Mouse (Mus musculus): ENCODE results near the gene Synm. TPM values are rescaled to one million over a fixed set of nuclear protein-coding genes. Genes with fewer than 3 reads are reported as not detected.

Synm gene
- total RNA-seq, 1 experiment = 2.1 TPM

DNA sequence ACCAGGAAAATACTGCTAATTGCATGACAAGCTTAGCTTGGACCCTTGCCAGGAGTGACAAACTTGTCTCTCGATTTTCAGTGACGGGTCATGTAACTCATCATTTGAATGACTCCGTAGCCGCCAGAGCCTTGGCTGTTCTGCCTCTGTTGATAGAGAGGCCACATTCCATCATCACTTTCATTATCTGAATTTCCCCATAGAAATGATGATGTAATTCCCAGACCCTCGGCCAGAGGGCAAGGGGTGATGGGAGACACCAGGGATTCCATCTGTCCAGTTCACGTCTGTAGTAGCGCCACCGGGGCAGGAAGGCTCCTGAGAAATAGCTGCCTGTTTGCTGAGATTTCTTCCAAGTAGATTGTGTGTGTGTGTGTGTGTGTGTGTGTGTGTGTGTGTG is 40.7 kb downstream of the Synm start:
- no peak overlapping the region for H3K27ac ChIP-seq (ENCODE audit: insufficient read depth, low read depth, low read length, poor library complexity, severe bottlenecking)
- TF ChIP-seq CHD2 (IDR thresholded peaks at IDR 0.05; ENCODE audit: low read depth, low read length) (no peak), MAFK (IDR thresholded peaks at IDR 0.05; ENCODE audit: insufficient read depth, low read depth, low read length) (no peak), HCFC1 (IDR thresholded peaks at IDR 0.05; ENCODE audit: borderline replicate concordance, insufficient read depth, low read length) (no peak), ZC3H11A (IDR thresholded peaks at IDR 0.05; ENCODE audit: borderline replicate concordance, low read depth, low read length) (no peak), ZNF384 (IDR thresholded peaks at IDR 0.05; ENCODE audit: low read depth, low read length) (no peak)
- in situ Hi-C loops (cut with MboI; ENCODE audit: low sequenced_read_pairs in 2 of 2, unreplicated experiment in 2 of 2) = no loop called here
- no peak overlapping the region for H3K4me3 ChIP-seq (ENCODE audit: insufficient read depth in 1 of 2, low read depth in 1 of 2, low read length in 2 of 2, poor library complexity in 1 of 2, severe bottlenecking in 1 of 2)
- H3K4me1 ChIP-seq (ENCODE audit: control insufficient read depth in 2 of 2, insufficient read depth in 2 of 2, low read length in 2 of 2, poor library complexity in 1 of 2) = no peaks in the 10 kb centered on the region
- H3K36me3 ChIP-seq (ENCODE audit: control insufficient read depth, insufficient read depth, low read length, poor library complexity, severe bottlenecking) = no peaks in the 10 kb centered on the region
- no peak overlapping the region for H3K9ac ChIP-seq (ENCODE audit: insufficient read depth, low read depth, low read length, poor library complexity, severe bottlenecking)
- DNase-seq (ENCODE audit: low read depth, low spot score) = no peak
- no peaks in the 10 kb centered on the region for H3K9me3 ChIP-seq (ENCODE audit: control insufficient read depth, insufficient read depth, low read depth, low read length)

DNA sequence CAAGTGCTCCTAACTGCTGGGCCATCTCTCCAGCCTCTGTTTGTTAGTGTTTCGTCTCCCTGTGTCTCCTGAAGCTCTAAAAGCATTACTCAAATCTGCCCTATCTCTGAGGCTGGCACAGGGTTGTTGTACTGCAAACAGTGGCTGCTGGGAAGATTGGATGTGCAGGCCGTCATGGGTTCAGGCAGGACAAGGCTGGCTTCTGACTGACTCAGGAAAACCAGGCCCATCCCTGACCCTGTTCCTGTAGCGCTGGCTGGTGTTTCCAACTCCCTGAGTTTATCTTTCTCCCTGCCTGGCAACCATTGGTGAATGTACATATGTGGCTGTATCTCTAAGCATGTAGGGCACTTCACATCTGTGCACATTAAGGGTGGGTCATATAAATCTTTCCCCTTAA is 42.0 kb downstream of the Synm start:
- H3K36me3 ChIP-seq (ENCODE audit: control insufficient read depth, insufficient read depth, low read length, poor library complexity, severe bottlenecking) = no peaks in the 10 kb centered on the region
- DNase-seq (ENCODE audit: low read depth, low spot score) = no peak
- no peak overlapping the region for H3K4me3 ChIP-seq (ENCODE audit: insufficient read depth in 1 of 2, low read depth in 1 of 2, low read length in 2 of 2, poor library complexity in 1 of 2, severe bottlenecking in 1 of 2)
- in situ Hi-C loops (cut with MboI; ENCODE audit: low sequenced_read_pairs in 2 of 2, unreplicated experiment in 2 of 2) = no loop called here
- H3K27ac ChIP-seq (ENCODE audit: insufficient read depth, low read depth, low read length, poor library complexity, severe bottlenecking) = no peak overlapping the region
- TF ChIP-seq ZC3H11A (IDR thresholded peaks at IDR 0.05; ENCODE audit: borderline replicate concordance, low read depth, low read length) (no peak), ZNF384 (IDR thresholded peaks at IDR 0.05; ENCODE audit: low read depth, low read length) (no peak), CHD2 (IDR thresholded peaks at IDR 0.05; ENCODE audit: low read depth, low read length) (no peak), HCFC1 (IDR thresholded peaks at IDR 0.05; ENCODE audit: borderline replicate concordance, insufficient read depth, low read length) (no peak), MAFK (IDR thresholded peaks at IDR 0.05; ENCODE audit: insufficient read depth, low read depth, low read length) (no peak)
- H3K9me3 ChIP-seq (ENCODE audit: control insufficient read depth, insufficient read depth, low read depth, low read length) = no peaks in the 10 kb centered on the region
- H3K9ac ChIP-seq (ENCODE audit: insufficient read depth, low read depth, low read length, poor library complexity, severe bottlenecking) = no peak overlapping the region
- no peaks in the 10 kb centered on the region for H3K4me1 ChIP-seq (ENCODE audit: control insufficient read depth in 2 of 2, insufficient read depth in 2 of 2, low read length in 2 of 2, poor library complexity in 1 of 2)

DNA sequence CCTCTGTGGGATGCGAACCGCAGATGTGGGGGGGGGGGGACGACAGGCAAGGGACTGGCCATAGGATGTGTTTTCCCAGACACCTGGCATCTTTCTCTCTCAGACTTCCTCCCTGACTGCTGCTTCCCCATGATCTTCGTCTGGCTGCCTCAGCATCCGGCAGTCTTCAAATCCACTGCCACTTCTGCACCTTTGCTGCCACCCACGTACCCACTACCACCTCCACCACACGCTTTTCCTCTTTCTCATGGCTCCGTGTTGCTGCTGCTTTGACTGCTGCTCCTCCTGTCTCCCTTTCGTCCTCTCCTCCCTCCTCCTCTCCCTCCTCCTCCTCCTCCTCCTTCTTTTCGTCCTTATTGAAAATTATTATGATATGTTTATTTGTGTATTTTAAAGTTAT is 42.6 kb downstream of the Synm start:
- Histone ChIP-seq H3K9me3 (ENCODE audit: control insufficient read depth, insufficient read depth, low read depth, low read length) (no peaks in the 10 kb centered on the region), H3K4me3 (ENCODE audit: insufficient read depth in 1 of 2, low read depth in 1 of 2, low read length in 2 of 2, poor library complexity in 1 of 2, severe bottlenecking in 1 of 2) (no peak overlapping the region), H3K27ac (ENCODE audit: insufficient read depth, low read depth, low read length, poor library complexity, severe bottlenecking) (no peak overlapping the region), H3K36me3 (ENCODE audit: control insufficient read depth, insufficient read depth, low read length, poor library complexity, severe bottlenecking) (no peaks in the 10 kb centered on the region), H3K9ac (ENCODE audit: insufficient read depth, low read depth, low read length, poor library complexity, severe bottlenecking) (no peak overlapping the region), H3K4me1 (ENCODE audit: control insufficient read depth in 2 of 2, insufficient read depth in 2 of 2, low read length in 2 of 2, poor library complexity in 1 of 2) (no peaks in the 10 kb centered on the region)
- in situ Hi-C loops (cut with MboI; ENCODE audit: low sequenced_read_pairs in 2 of 2, unreplicated experiment in 2 of 2) = no loop called here
- no peak for DNase-seq (ENCODE audit: low read depth, low spot score)
- no peak for TF ChIP-seq ZNF384 (IDR thresholded peaks at IDR 0.05; ENCODE audit: low read depth, low read length)
- TF ChIP-seq HCFC1 (IDR thresholded peaks at IDR 0.05; ENCODE audit: borderline replicate concordance, insufficient read depth, low read length) = no peak
- TF ChIP-seq CHD2 (IDR thresholded peaks at IDR 0.05; ENCODE audit: low read depth, low read length) = no peak
- no peak for TF ChIP-seq ZC3H11A (IDR thresholded peaks at IDR 0.05; ENCODE audit: borderline replicate concordance, low read depth, low read length)
- TF ChIP-seq MAFK (IDR thresholded peaks at IDR 0.05; ENCODE audit: insufficient read depth, low read depth, low read length) = no peak

DNA sequence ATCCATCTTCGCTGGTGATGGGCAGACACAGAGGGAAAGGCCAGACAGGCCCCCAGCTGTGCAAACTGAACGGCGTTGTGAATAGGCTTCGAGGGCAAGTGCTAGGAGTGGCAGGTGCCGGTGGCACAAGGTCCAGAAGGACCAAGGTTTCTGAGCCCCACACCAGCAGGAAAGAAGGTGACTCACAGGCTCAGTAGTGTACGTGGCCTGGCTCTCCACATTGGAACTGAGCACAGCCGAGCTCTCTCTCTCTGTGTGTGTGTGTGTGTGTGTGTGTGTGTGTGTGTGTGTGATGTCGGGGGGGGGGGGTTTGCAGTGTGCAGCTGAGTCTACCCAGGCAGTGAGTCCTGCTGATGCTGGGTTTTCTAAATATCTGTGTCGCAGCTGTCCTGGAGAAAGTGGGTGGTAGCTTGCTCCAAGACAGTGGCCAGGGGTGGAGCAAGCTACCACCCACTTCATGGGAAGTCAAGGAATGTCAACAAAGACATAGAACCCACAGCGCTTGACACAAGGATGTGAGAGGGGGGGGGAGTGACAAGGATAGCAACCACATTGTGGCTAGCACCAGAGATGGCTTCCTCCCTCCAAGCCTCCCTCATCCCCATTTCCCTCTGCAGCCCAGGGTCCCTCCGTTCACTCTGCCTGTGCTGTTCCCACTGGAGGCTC is 43.2 kb downstream of the Synm start:
- H3K4me1 ChIP-seq (ENCODE audit: control insufficient read depth in 2 of 2, insufficient read depth in 2 of 2, low read length in 2 of 2, poor library complexity in 1 of 2) = no peaks in the 10 kb centered on the region
- in situ Hi-C loops (cut with MboI; ENCODE audit: low sequenced_read_pairs in 2 of 2, unreplicated experiment in 2 of 2) = no loop called here
- H3K9me3 ChIP-seq (ENCODE audit: control insufficient read depth, insufficient read depth, low read depth, low read length) = no peaks in the 10 kb centered on the region
- no peak overlapping the region for H3K9ac ChIP-seq (ENCODE audit: insufficient read depth, low read depth, low read length, poor library complexity, severe bottlenecking)
- H3K27ac ChIP-seq (ENCODE audit: insufficient read depth, low read depth, low read length, poor library complexity, severe bottlenecking) = no peak overlapping the region
- no peak for DNase-seq (ENCODE audit: low read depth, low spot score)
- H3K4me3 ChIP-seq (ENCODE audit: insufficient read depth in 1 of 2, low read depth in 1 of 2, low read length in 2 of 2, poor library complexity in 1 of 2, severe bottlenecking in 1 of 2) = no peak overlapping the region
- TF ChIP-seq HCFC1 (IDR thresholded peaks at IDR 0.05; ENCODE audit: borderline replicate concordance, insufficient read depth, low read length) (no peak), ZC3H11A (IDR thresholded peaks at IDR 0.05; ENCODE audit: borderline replicate concordance, low read depth, low read length) (no peak), MAFK (IDR thresholded peaks at IDR 0.05; ENCODE audit: insufficient read depth, low read depth, low read length) (no peak), CHD2 (IDR thresholded peaks at IDR 0.05; ENCODE audit: low read depth, low read length) (no peak)
- H3K36me3 ChIP-seq (ENCODE audit: control insufficient read depth, insufficient read depth, low read length, poor library complexity, severe bottlenecking) = no peaks in the 10 kb centered on the region
